Mouse (Mus musculus): Measurements from ENCODE around the gene Pycard. TPM values are rescaled to one million over a fixed set of nuclear protein-coding genes. Genes with fewer than 3 reads are reported as not detected.
"Not testable (repeated sequence)": the region's sequence is repeated elsewhere in the genome, so short reads cannot be mapped to it uniquely, and the experiment has no call there.

The Pycard gene
- total RNA-seq, 2 experiments from 2014 or later = 1.5 to 3.7 TPM

DNA sequence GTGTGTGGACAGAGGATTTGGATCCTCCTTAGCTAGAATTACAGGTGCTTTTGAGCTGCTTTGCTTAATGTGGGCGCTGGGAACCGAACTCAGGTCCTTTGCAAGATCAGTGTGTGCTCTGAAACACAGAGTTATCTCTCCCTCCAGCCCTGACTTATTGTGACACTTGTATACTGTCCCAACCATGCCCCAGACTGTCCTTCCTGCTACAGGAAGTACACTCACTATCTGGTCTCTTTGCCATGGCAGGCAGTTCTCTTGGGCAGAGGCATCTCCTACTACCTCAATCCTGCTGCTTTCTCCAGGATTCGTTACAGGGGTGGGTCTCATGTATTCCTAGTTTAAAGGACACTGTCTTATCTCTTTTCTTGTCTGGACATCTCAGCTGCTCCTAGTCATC lies 24.6 kb upstream of the Pycard start:
- H3K27ac ChIP-seq = no peak overlapping the region
- no peak for TF ChIP-seq CTCF (IDR thresholded peaks at IDR 0.05)
- intact Hi-C loops (cut with DNase I) = no loop called here
- no peak for DNase-seq (ENCODE audit: extremely low spot score in 1 of 2, low spot score in 2 of 2)
- H3K4me3 ChIP-seq = no peak overlapping the region

- H3K27ac ChIP-seq = no peak overlapping the region
- H3K4me3 ChIP-seq = no peak overlapping the region
- TF ChIP-seq CTCF (IDR thresholded peaks at IDR 0.05) = no peak
- intact Hi-C loops (cut with DNase I) = no loop called here
- DNase-seq (ENCODE audit: extremely low spot score in 1 of 2, low spot score in 2 of 2) = no peak
These were observed 23.0 kb upstream of the Pycard start for GRCm38 (mm10) chr7:128016650-128017049.

GRCm38 (mm10) chr7:128016134-128016533 lies 22.5 kb upstream of the Pycard start:
- H3K27ac ChIP-seq; intact Hi-C loops (cut with DNase I); DNase-seq (ENCODE audit: extremely low spot score in 1 of 2, low spot score in 2 of 2); H3K4me3 ChIP-seq: not testable (repeated sequence)

GRCm38 (mm10) chr7:128013116-128013515 lies 19.4 kb upstream of the Pycard start:
- DNase-seq (ENCODE audit: extremely low spot score in 1 of 2, low spot score in 2 of 2) = no peak
- no peak overlapping the region for H3K4me3 ChIP-seq

GRCm38 (mm10) chr7:128012136-128012780 lies 18.6 kb upstream of the Pycard start:
- no peak for DNase-seq (ENCODE audit: extremely low spot score in 1 of 2, low spot score in 2 of 2)
- H3K27ac ChIP-seq = no peak overlapping the region; the same call in 1 of the 2 replicates

More at GRCm38 (mm10) chr7:128013116-128013515, 19.4 kb upstream of the Pycard start:
- intact Hi-C loops (cut with DNase I) = no loop called here
- H3K27ac ChIP-seq = no peak overlapping the region
- TF ChIP-seq CTCF (IDR thresholded peaks at IDR 0.05) = no peak

GRCm38 (mm10) chr7:128009715-128010340 lies 16.2 kb upstream of the Pycard start:
- DNase-seq (ENCODE audit: extremely low spot score in 1 of 2, low spot score in 2 of 2) = no peak
- H3K27ac ChIP-seq = no peak overlapping the region
- no peak overlapping the region for H3K4me3 ChIP-seq
- intact Hi-C loops (cut with DNase I) = loop anchor here (10.0 kb wide), 1 partner anchor 695 kb away; no protein-coding TSS in a partner anchor
- TF ChIP-seq CTCF (IDR thresholded peaks at IDR 0.05) = no peak

More at GRCm38 (mm10) chr7:128012136-128012780, 18.6 kb upstream of the Pycard start:
- no peak overlapping the region for H3K4me3 ChIP-seq
- intact Hi-C loops (cut with DNase I) = no loop called here
- TF ChIP-seq CTCF (IDR thresholded peaks at IDR 0.05) = no peak

GRCm38 (mm10) chr7:128006193-128006592 lies 12.5 kb upstream of the Pycard start:
- Histone ChIP-seq H3K4me3 (no peak overlapping the region), H3K27ac (no peak overlapping the region)
- intact Hi-C loops (cut with DNase I) = loop anchor here (10.0 kb wide), 1 partner anchor 699 kb away; no protein-coding TSS in a partner anchor
- no peak for TF ChIP-seq CTCF (IDR thresholded peaks at IDR 0.05)
- no peak for DNase-seq (ENCODE audit: extremely low spot score in 1 of 2, low spot score in 2 of 2)

DNA sequence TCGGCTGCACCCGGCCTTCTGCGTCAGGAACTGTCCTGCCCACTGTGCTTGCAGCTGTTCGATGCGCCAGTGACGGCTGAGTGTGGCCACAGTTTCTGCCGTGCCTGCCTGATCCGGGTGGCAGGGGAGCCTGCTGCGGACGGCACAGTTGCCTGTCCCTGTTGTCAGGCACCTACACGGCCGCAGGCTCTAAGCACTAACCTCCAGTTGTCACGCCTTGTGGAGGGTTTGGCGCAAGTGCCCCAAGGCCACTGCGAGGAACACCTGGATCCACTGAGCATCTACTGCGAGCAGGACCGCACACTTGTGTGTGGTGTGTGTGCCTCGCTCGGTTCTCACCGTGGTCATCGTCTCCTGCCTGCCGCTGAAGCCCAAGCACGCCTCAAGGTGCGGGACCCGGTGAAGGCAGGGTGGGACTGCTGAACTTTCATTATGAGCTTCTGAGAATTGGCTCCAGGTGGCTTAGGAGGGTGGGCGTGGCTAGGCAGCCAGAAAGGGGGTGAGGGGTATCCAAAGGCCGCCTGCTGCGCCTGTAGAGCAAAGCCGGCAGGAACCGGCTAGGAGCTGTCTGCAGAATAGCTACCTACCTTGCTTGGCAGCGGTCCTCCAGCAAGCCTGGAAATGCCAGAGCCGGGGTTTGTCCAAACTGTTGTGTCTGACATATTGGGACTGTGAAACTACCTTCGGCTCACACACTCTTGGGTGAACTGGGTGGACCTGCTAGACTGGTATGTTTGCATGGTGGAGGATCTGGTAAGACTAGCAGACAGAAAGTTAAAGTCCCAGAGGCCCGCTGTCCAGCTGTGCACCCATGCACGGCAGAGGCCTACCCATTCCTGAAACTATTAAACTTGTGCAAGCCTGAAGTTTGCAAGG lies 11.1 kb upstream of the Pycard start:
- TF ChIP-seq CTCF (IDR thresholded peaks at IDR 0.05) = no peak
- intact Hi-C loops (cut with DNase I) = loop anchor here (10.0 kb wide), 1 partner anchor 700 kb away; no protein-coding TSS in a partner anchor
- Histone ChIP-seq H3K4me3 (no peak overlapping the region), H3K27ac (no peak overlapping the region)
- peak in 1 of 2 experiments; percentile 17 for DNase-seq (ENCODE audit: extremely low spot score in 1 of 2, low spot score in 2 of 2)

- no peak for DNase-seq (ENCODE audit: extremely low spot score in 1 of 2, low spot score in 2 of 2)
- Histone ChIP-seq H3K27ac (no peak overlapping the region), H3K4me3 (no peak overlapping the region)
- no peak for TF ChIP-seq CTCF (IDR thresholded peaks at IDR 0.05)
- intact Hi-C loops (cut with DNase I) = loop anchor here (10.0 kb wide), 1 partner anchor 701 kb away; no protein-coding TSS in a partner anchor
These were observed 10.5 kb upstream of the Pycard start for GRCm38 (mm10) chr7:128004150-128004486.

- DNase-seq (ENCODE audit: extremely low spot score in 1 of 2, low spot score in 2 of 2) = peak in 1 of 2 experiments; percentile 49
- H3K4me3 ChIP-seq = no peak within 1 kb of the TSS
- intact Hi-C loops (cut with DNase I) = loop anchor here (10.0 kb wide), 1 partner anchor 701 kb away; no protein-coding TSS in a partner anchor
- TF ChIP-seq CTCF (IDR thresholded peaks at IDR 0.05) = no peak
- H3K27ac ChIP-seq = no peak within 1 kb of the TSS
These were observed 10.0 kb upstream of the Pycard start, which contains the start of gene Trim72 for GRCm38 (mm10) chr7:128003688-128004087. Gene Trim72, plus strand, starts transcription at chr7:128003949.

GRCm38 (mm10) chr7:128003098-128003497 lies 9.4 kb upstream of the Pycard start:
- intact Hi-C loops (cut with DNase I) = loop anchor here (10.0 kb wide), 1 partner anchor 702 kb away; no protein-coding TSS in a partner anchor
- no peak for TF ChIP-seq CTCF (IDR thresholded peaks at IDR 0.05)
- Histone ChIP-seq H3K27ac (no peak overlapping the region), H3K4me3 (no peak overlapping the region)
- no peak for DNase-seq (ENCODE audit: extremely low spot score in 1 of 2, low spot score in 2 of 2)

All from left cerebral cortex, adult 2 months (tissue).